Mouse (Mus musculus) neural tube, embryonic 11.5 days (tissue): ENCODE results near the gene Ndufb11. TPM values are rescaled to one million over a fixed set of nuclear protein-coding genes. Genes with fewer than 3 reads are reported as not detected.

Experiments
- ATAC-seq: fragments of 200-750 bp; cut with Nextera tagmentation; 2 replicates; pipeline ENCODE4 v1.8.0; 2017; ENCODE audit warnings: moderate number of reproducible peaks, mild to moderate bottlenecking, moderate TSS enrichment, moderate library complexity; ENCODE audit not compliant: insufficient read depth, low FRiP score, low TSS enrichment
- DNase-seq: peaks from one replicate; pipeline ENCODE4 v3.0.0-alpha.2; 2015; ENCODE audit warnings: low spot score
- H3K27ac ChIP-seq: fragments of 300-500 bp; sonication (generic); 2 replicates; pipeline ENCODE4 v1.5.1; 2014; ENCODE audit warnings: low read depth, mild to moderate bottlenecking, low read length
- H3K27me3 ChIP-seq: fragments of 300-500 bp; sonication (generic); 2 replicates; pipeline ENCODE4 v1.6.1; 2014; ENCODE audit warnings: mild to moderate bottlenecking, low read length, mixed read lengths; ENCODE audit not compliant: control insufficient read depth, insufficient read depth
- H3K36me3 ChIP-seq: fragments of 300-500 bp; sonication (generic); 2 replicates; pipeline ENCODE4 v1.6.1; 2014; ENCODE audit warnings: mild to moderate bottlenecking, low read length, moderate library complexity, mixed read lengths; ENCODE audit not compliant: control insufficient read depth, insufficient read depth
- H3K4me1 ChIP-seq: fragments of 300-500 bp; sonication (generic); 2 replicates; pipeline ENCODE4 v1.6.1; 2014; ENCODE audit warnings: low read length, mixed read lengths; ENCODE audit not compliant: control insufficient read depth, insufficient read depth
- H3K4me2 ChIP-seq: fragments of 300-500 bp; sonication (generic); 2 replicates; pipeline ENCODE4 v1.6.1; 2014; ENCODE audit warnings: low read depth, mild to moderate bottlenecking, moderate library complexity
- H3K4me3 ChIP-seq: fragments of 300-500 bp; sonication (generic); 2 replicates; pipeline ENCODE4 v1.5.1; 2014; ENCODE audit warnings: low read depth, low read length
- H3K9ac ChIP-seq: fragments of 300-500 bp; sonication (generic); 2 replicates; pipeline ENCODE4 v1.6.1; 2014; ENCODE audit warnings: mild to moderate bottlenecking, low read length
- H3K9me3 ChIP-seq: fragments of 300-500 bp; sonication (generic); 2 replicates; pipeline ENCODE4 v1.6.1; 2016; ENCODE audit warnings: low read length; ENCODE audit not compliant: control insufficient read depth
- WGBS: fragments of 180-500 bp; shearing (Covaris S2); extraction: QIAGEN DNeasy Blood & Tissue Kit; methylation state at CpG from one replicate; pipeline ENCODE4 v1.1.7; 2014; 5-methylcytosine and 5-hydroxymethylcytosine counted together
- polyA plus RNA-seq: library from polyadenylated mRNA; unstranded; fragments of >200 nt; fragmentation: Nextera tagmentation; extraction: Ambion mirVana; gene quantifications from 2 replicates; pipeline ENCODE4 v1.2.1, GENCODE M21; 2014

Gene Ndufb11
- polyA plus RNA-seq, 1 experiment from 2014 or later: 188 TPM

- no peaks in the 10 kb centered on the region for H3K4me1 ChIP-seq
- no peak for DNase-seq
- no peak overlapping the region for H3K9ac ChIP-seq
- no peak overlapping the region for H3K4me2 ChIP-seq
- no peak for ATAC-seq
- H3K27ac ChIP-seq: no peak overlapping the region
- WGBS: 96% methylated on average over 2 of the region's 2 CpGs
- H3K36me3 ChIP-seq: no peaks in the 10 kb centered on the region; the same call in none of the 2 replicates
- H3K27me3 ChIP-seq: no peaks in the 10 kb centered on the region
- no peak overlapping the region for H3K4me3 ChIP-seq
- H3K9me3 ChIP-seq: no peaks in the 10 kb centered on the region
Measured at GRCm38 (mm10) chrX:20638141-20638540, 20.7 kb upstream of the Ndufb11 start.

GRCm38 (mm10) chrX:20617903-20618399 lies 532 bp upstream of the Ndufb11 start:
- peak overlapping the region; percentile 66 for H3K9ac ChIP-seq
- peak; percentile 48 for DNase-seq
- H3K27me3 ChIP-seq: no peaks in the 10 kb centered on the region
- WGBS: 24% methylated on average over 31 of the region's 31 CpGs
- peak overlapping the region; percentile 60; the same call in 1 of the 2 replicates for H3K4me2 ChIP-seq
- no peaks in the 10 kb centered on the region for H3K9me3 ChIP-seq
- H3K27ac ChIP-seq: peak overlapping the region; percentile 70
- ATAC-seq: peak; percentile 58
- no peaks in the 10 kb centered on the region; the same call in 1 of the 2 replicates for H3K36me3 ChIP-seq
- no peaks in the 10 kb centered on the region for H3K4me1 ChIP-seq
- peak overlapping the region; percentile 60 for H3K4me3 ChIP-seq

GRCm38 (mm10) chrX:20616861-20617175 lies 601 bp downstream of the Ndufb11 start:
- 22% methylated on average over 17 of the region's 17 CpGs for WGBS
- H3K36me3 ChIP-seq: no peaks in the 10 kb centered on the region; the same call in 1 of the 2 replicates
- no peaks in the 10 kb centered on the region for H3K27me3 ChIP-seq
- no peak; the same call in 1 of the 2 replicates for ATAC-seq
- H3K9me3 ChIP-seq: no peaks in the 10 kb centered on the region
- H3K4me1 ChIP-seq: no peaks in the 10 kb centered on the region
- peak overlapping the region; percentile 72; the same call in 1 of the 2 replicates for H3K27ac ChIP-seq
- peak overlapping the region; percentile 60 for H3K4me3 ChIP-seq
- peak overlapping the region; percentile 50 for H3K9ac ChIP-seq
- H3K4me2 ChIP-seq: peak overlapping the region; percentile 42
- DNase-seq: no peak

GRCm38 (mm10) chrX:20608500-20608899 lies 8.9 kb downstream of the Ndufb11 start:
- H3K4me3 ChIP-seq: no peak overlapping the region
- H3K27ac ChIP-seq: no peak overlapping the region
- H3K4me1 ChIP-seq: no peaks in the 10 kb centered on the region
- WGBS: 89% methylated on average over 4 of the region's 4 CpGs
- ATAC-seq (no peak), DNase-seq (no peak)
- no peak overlapping the region for H3K4me2 ChIP-seq
- H3K36me3 ChIP-seq: no peaks in the 10 kb centered on the region
- H3K9ac ChIP-seq: no peak overlapping the region
- no peaks in the 10 kb centered on the region for H3K9me3 ChIP-seq
- no peaks in the 10 kb centered on the region for H3K27me3 ChIP-seq

- 34% methylated on average over 4 of the region's 4 CpGs for WGBS
- DNase-seq (no peak), ATAC-seq (no peak)
- Histone ChIP-seq H3K4me1 (no peaks in the 10 kb centered on the region), H3K9me3 (no peaks in the 10 kb centered on the region), H3K27ac (no peak overlapping the region), H3K36me3 (no peaks in the 10 kb centered on the region), H3K4me3 (no peak overlapping the region), H3K27me3 (no peaks in the 10 kb centered on the region), H3K9ac (no peak overlapping the region), H3K4me2 (no peak overlapping the region)
Measured at GRCm38 (mm10) chrX:20587968-20588367, 29.5 kb downstream of the Ndufb11 start.

GRCm38 (mm10) chrX:20573927-20574326 lies 43.5 kb downstream of the Ndufb11 start:
- no peak for ATAC-seq
- Histone ChIP-seq H3K4me3 (no peak overlapping the region), H3K4me1 (no peaks in the 10 kb centered on the region), H3K4me2 (no peak overlapping the region), H3K27ac (no peak overlapping the region), H3K9ac (no peak overlapping the region), H3K9me3 (no peaks in the 10 kb centered on the region), H3K27me3 (no peaks in the 10 kb centered on the region), H3K36me3 (no peaks in the 10 kb centered on the region)
- 83% methylated on average over 4 of the region's 4 CpGs for WGBS
- no peak for DNase-seq

- H3K36me3 ChIP-seq: no peaks in the 10 kb centered on the region
- 72% methylated on average over 9 of the region's 9 CpGs for WGBS
- H3K4me1 ChIP-seq: no peaks in the 10 kb centered on the region
- no peak overlapping the region for H3K27ac ChIP-seq
- no peak for DNase-seq
- H3K9ac ChIP-seq: no peak overlapping the region
- H3K4me3 ChIP-seq: no peak overlapping the region
- no peaks in the 10 kb centered on the region for H3K27me3 ChIP-seq
- no peak overlapping the region for H3K4me2 ChIP-seq
- no peak for ATAC-seq
- H3K9me3 ChIP-seq: no peaks in the 10 kb centered on the region
Measured at GRCm38 (mm10) chrX:20572683-20573082, 44.7 kb downstream of the Ndufb11 start.

GRCm38 (mm10) chrX:20571024-20571423 lies 46.4 kb downstream of the Ndufb11 start:
- Histone ChIP-seq H3K27me3 (no peaks in the 10 kb centered on the region), H3K9ac (no peak overlapping the region), H3K36me3 (no peaks in the 10 kb centered on the region), H3K9me3 (no peaks in the 10 kb centered on the region), H3K4me1 (no peaks in the 10 kb centered on the region), H3K4me2 (no peak overlapping the region), H3K27ac (no peak overlapping the region), H3K4me3 (no peak overlapping the region)
- DNase-seq: no peak
- ATAC-seq: no peak
- WGBS: 53% methylated on average over 2 of the region's 2 CpGs
